Mouse (Mus musculus): Measurements from ENCODE around the gene Sytl3. TPM values are rescaled to one million over a fixed set of nuclear protein-coding genes. Genes with fewer than 3 reads are reported as not detected.

The Sytl3 gene
- polyA plus RNA-seq, 1 experiment from 2014 or later: 1.1 TPM

DNA sequence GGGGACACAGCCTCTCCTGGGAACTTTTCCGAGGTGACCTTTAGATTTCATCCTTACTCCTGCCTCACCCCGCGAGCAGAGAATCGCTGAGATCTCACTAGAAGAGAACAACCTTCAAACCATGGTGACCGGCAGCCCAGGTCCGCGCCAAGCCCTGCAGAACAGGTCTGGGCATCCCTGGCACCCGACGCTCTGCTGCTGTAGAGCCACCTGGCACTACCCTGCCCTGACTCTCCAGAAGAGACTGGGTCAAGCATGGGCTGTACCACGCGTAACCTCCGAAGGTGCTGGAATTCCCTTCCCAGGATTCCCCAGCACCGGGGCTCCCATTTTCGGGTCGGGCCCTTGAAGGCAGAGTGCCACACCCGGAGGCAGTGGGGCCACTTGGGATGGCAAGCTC is 99.0 kb downstream of the Sytl3 start:
- no peak overlapping the region for H3K4me2 ChIP-seq
- H3K4me3 ChIP-seq: no peak overlapping the region
- no peak overlapping the region for H3K9ac ChIP-seq
- H3K9me3 ChIP-seq: no peaks in the 10 kb centered on the region
- H3K27ac ChIP-seq (replicated peaks): no peak overlapping the region
- H3K27me3 ChIP-seq: no peaks in the 10 kb centered on the region
- H3K4me1 ChIP-seq (replicated peaks): peaks cover 7% of the 10 kb centered on the region; the same call in 1 of the 2 replicates
- 93% methylated on average over 16 of the region's 16 CpGs for WGBS
- no peaks in the 10 kb centered on the region; the same call in 1 of the 2 replicates for H3K36me3 ChIP-seq
- no peak for ATAC-seq (ENCODE audit: low read depth)

DNA sequence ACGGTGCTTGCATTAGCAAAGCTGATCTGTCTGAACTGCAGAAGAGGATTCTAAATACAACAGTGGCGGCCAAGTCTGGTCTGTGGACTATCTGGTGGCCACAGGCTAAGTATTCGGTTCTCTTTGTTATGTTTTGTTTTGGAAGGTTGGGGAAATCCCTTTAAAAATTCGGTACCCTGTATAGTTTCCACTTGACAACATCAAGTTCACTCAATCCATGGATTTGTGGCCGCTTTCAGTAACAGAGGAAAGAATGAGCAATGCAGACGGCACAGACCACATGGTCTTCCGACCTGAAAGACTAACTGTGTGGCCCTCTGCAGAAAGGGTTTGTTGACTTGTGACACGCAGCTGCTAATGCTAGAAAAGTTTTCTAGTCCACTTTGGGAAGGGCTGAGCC is 100.0 kb downstream of the Sytl3 start:
- Histone ChIP-seq H3K27ac (replicated peaks) (no peak overlapping the region), H3K9me3 (no peaks in the 10 kb centered on the region), H3K9ac (no peak overlapping the region), H3K4me2 (no peak overlapping the region), H3K4me1 (replicated peaks) (peaks cover 16% of the 10 kb centered on the region), H3K4me3 (no peak overlapping the region), H3K36me3 (no peaks in the 10 kb centered on the region; the same call in 1 of the 2 replicates), H3K27me3 (no peaks in the 10 kb centered on the region)
- 82% methylated on average over 8 of the region's 8 CpGs for WGBS
- no peak for ATAC-seq (ENCODE audit: low read depth)

DNA sequence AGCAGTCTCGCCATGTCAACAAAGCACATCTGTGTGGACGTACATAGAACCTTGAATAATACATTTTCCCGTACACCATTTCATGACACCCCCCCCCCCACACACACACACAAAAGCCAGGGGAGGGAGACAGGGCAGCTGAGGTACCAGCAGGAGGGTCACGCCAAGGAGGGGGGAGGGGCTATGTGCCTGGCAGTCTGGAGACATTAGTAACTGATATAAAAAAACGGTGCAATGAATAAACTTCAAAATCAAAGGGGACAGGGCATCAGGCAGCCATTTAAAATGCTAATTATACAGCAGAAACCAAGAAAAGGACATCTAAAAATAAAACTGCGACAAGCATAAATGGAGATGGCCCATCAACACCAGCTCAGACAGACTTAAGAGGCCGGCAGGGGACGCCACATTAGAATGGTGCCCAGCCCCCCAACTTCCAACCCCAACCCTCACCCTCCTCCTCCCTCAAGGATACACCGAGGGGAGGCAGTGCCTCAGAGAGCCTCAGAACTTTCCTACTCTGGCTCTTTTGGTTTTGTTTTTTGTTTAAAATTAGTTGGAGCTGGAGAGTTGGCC is 100.9 kb downstream of the Sytl3 start:
- ATAC-seq (ENCODE audit: low read depth): no peak
- H3K27me3 ChIP-seq: no peaks in the 10 kb centered on the region
- no peak overlapping the region for H3K4me2 ChIP-seq
- H3K36me3 ChIP-seq: no peaks in the 10 kb centered on the region; the same call in 1 of the 2 replicates
- H3K9me3 ChIP-seq: no peaks in the 10 kb centered on the region
- 37% methylated on average over 9 of the region's 9 CpGs for WGBS
- H3K4me3 ChIP-seq: no peak overlapping the region
- H3K27ac ChIP-seq (replicated peaks): no peak overlapping the region
- H3K9ac ChIP-seq: no peak overlapping the region
- H3K4me1 ChIP-seq (replicated peaks): peaks cover 23% of the 10 kb centered on the region

DNA sequence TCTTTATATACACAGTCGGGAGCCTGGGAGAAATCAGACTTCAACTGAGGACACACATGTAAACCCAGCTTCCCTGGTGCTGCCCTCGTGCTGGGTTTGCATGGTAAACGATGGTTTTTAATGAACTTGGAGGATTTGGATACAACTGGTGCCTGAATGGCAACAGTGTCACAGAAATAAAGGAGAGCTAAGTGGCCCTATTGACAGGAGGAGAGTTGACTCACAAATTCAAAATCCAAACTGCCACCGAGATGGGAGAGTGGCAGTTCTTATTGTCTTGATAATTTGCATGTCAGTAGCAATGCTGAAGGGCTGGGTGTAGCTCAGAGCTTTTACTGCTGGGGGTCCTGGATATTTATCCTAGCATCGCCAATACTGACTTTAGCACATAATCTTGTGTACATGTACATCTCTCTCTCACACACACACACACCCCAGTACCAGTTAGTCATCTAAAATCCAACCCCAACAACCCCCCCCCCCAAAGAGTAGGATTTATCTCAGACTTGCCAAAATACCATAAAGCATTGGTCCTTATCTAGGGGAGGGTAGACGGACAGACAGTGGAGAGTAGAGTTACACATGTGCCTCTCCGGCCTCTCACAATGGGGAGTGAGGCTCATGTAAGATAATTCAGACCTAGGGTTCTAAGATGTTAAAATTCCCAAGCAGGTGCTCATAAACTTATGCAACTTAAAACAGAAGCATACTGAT is 104.8 kb downstream of the Sytl3 start:
- 31% methylated on average over 7 of the region's 7 CpGs for WGBS
- Histone ChIP-seq H3K9ac (no peak overlapping the region), H3K4me3 (no peak overlapping the region), H3K4me1 (replicated peaks) (peaks cover 52% of the 10 kb centered on the region), H3K9me3 (no peaks in the 10 kb centered on the region), H3K36me3 (no peaks in the 10 kb centered on the region), H3K27ac (replicated peaks) (no peak overlapping the region), H3K27me3 (no peaks in the 10 kb centered on the region), H3K4me2 (no peak overlapping the region)
- ATAC-seq (ENCODE audit: low read depth): no peak

DNA sequence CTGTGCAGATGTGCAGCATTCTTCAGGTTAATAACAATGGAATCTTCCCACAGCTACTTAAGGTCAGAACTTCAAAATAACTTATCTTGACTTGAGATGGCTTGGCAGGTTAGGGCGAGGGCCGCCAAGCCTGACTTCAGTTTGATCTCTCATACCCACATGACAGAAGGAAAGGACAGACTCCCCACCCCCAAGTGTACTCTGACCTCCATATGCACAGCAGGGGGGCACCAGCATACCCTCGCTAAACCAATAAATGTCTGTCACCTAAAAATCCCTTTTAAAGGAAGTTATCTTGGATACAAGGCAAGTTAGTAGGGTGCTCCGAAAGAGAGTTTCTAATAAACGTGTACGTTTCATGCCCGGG is 105.3 kb downstream of the Sytl3 start:
- WGBS: 68% methylated on average over 7 of the region's 7 CpGs
- no peak for ATAC-seq (ENCODE audit: low read depth)
- H3K27ac ChIP-seq (replicated peaks): no peak overlapping the region

DNA sequence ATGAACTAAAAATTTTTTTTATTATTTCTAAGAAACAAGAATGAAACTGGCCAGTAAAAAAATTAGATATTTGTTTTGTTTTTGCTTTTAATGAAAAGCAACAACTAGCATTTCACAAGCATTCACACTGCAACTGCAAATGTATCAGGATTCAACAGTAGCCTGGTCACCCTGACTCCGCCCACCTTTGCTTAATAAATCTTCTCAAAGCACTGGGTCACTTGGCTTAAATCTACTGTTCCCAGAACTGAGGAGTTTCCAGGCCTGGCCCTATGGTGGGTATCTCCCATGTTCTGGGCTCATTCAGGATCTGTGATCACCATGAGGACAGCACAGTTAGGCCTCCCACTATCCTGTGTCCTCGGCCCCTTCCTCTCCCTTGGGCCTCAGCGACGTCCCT is 105.8 kb downstream of the Sytl3 start:
- Histone ChIP-seq H3K9ac (no peak overlapping the region), H3K27ac (replicated peaks) (no peak overlapping the region), H3K4me3 (no peak overlapping the region), H3K9me3 (no peaks in the 10 kb centered on the region), H3K4me1 (replicated peaks) (peaks cover 58% of the 10 kb centered on the region), H3K4me2 (no peak overlapping the region), H3K27me3 (no peaks in the 10 kb centered on the region), H3K36me3 (no peaks in the 10 kb centered on the region)
- no peak for ATAC-seq (ENCODE audit: low read depth)
- 76% methylated on average over 4 of the region's 4 CpGs for WGBS

More for the DNA sequence above, 105.3 kb downstream of the Sytl3 start:
- H3K4me1 ChIP-seq (replicated peaks): peaks cover 55% of the 10 kb centered on the region
- no peak overlapping the region for H3K4me2 ChIP-seq
- no peaks in the 10 kb centered on the region for H3K36me3 ChIP-seq
- no peak overlapping the region for H3K9ac ChIP-seq
- H3K4me3 ChIP-seq: no peak overlapping the region
- H3K9me3 ChIP-seq: no peaks in the 10 kb centered on the region
- no peaks in the 10 kb centered on the region for H3K27me3 ChIP-seq

DNA sequence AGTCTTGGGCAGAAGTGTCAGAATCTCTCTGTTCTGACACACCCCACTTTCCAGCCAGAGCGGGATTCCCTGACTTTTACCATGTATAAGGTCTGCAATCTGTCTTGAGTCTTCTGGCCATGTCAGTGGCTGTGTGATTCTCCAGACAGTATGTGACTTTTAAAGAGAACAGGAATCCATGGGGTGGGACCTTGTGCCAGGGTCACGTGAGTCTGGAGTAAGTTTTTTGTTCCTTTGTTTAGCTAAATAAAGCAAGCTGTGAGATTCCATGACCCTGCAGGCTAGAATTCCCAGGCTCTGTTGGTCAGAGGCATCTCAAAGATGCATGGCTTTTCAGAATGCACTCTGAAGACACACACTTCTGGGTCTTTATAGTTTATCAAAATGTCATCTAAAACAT is 107.0 kb downstream of the Sytl3 start:
- ATAC-seq (ENCODE audit: low read depth): no peak
- 19% methylated on average over 2 of the region's 2 CpGs for WGBS

DNA sequence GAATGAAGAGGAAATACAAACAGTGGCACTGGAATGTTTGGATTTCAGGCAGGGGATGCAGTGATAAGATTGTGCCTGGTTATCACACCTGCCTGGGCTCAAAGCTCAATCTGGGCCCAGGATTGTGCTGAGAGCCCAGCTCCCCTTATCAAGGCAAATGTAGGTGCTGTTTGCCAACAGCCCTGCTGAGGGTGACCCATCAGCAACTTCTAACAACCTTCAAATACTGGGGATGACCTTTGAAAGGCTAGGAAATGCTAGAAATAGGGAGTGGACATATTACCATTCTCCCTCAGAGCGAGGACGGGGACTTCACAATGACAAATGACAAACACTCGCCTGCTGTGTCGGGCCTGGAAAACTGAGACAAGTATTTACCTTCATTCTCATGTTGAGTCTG is 107.9 kb downstream of the Sytl3 start:
- Histone ChIP-seq H3K27me3 (no peaks in the 10 kb centered on the region), H3K9ac (no peak overlapping the region)
- WGBS: 67% methylated on average over 4 of the region's 4 CpGs

More for the DNA sequence above, 107.0 kb downstream of the Sytl3 start:
- Histone ChIP-seq H3K4me1 (replicated peaks) (peaks cover 58% of the 10 kb centered on the region), H3K4me2 (no peak overlapping the region), H3K9me3 (no peaks in the 10 kb centered on the region), H3K27ac (replicated peaks) (no peak overlapping the region), H3K27me3 (no peaks in the 10 kb centered on the region), H3K9ac (no peak overlapping the region), H3K36me3 (no peaks in the 10 kb centered on the region), H3K4me3 (no peak overlapping the region)

DNA sequence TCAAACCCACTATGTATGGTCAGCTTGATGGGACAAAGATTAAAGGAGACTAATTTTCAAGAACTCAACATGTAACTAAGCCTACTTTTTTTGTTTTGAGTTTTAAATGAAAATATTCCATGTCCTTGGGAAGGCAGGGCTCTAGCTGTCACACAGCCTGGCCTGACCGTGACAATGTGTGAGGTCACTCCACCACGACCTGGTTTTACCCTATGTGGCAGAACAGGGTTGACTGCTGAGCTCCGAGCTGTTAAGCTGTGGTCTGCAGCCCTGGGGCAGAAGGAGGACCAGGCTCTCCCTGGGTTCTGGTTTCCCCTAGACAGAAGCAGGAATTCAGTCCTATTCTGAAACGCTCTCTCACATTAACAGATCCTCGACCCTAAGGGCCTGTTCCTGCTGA is 108.9 kb downstream of the Sytl3 start:
- 68% methylated on average over 5 of the region's 5 CpGs for WGBS
- H3K9ac ChIP-seq: no peak overlapping the region

More for the DNA sequence above, 107.9 kb downstream of the Sytl3 start:
- Histone ChIP-seq H3K9me3 (no peaks in the 10 kb centered on the region), H3K4me1 (replicated peaks) (peaks cover 58% of the 10 kb centered on the region), H3K36me3 (no peaks in the 10 kb centered on the region), H3K4me3 (no peak overlapping the region), H3K27ac (replicated peaks) (no peak overlapping the region), H3K4me2 (no peak overlapping the region)
- no peak for ATAC-seq (ENCODE audit: low read depth)

DNA sequence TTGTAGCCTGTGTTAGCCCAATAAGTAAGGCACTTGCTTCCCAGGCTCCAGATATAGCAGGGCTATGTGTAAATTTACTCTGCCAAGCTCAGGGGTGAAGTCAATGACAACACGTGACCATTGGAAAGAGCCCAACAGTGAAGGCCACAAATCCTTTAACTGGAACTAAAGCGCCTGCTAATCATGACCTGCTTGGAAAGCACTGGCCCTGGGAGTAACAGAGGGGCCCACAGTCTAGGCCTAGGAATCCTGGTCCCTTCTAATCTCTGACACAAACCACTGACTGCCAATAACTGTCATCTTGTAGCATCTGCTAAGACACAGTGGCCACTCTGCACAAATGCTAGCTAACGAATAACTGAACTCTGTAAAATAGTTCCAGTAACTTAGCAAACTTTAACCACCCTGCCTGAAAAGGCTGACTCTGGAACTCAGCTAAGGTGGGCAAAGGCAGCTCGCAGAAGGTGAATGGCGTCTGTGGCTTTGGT is 109.5 kb downstream of the Sytl3 start:
- WGBS: 85% methylated on average over 5 of the region's 5 CpGs
- no peak for ATAC-seq (ENCODE audit: low read depth)
- no peaks in the 10 kb centered on the region for H3K27me3 ChIP-seq

More for the DNA sequence above, 108.9 kb downstream of the Sytl3 start:
- Histone ChIP-seq H3K4me2 (no peak overlapping the region), H3K4me3 (no peak overlapping the region), H3K9me3 (no peaks in the 10 kb centered on the region), H3K36me3 (no peaks in the 10 kb centered on the region), H3K27me3 (no peaks in the 10 kb centered on the region), H3K4me1 (replicated peaks) (peaks cover 58% of the 10 kb centered on the region), H3K27ac (replicated peaks) (no peak overlapping the region)
- no peak for ATAC-seq (ENCODE audit: low read depth)

DNA sequence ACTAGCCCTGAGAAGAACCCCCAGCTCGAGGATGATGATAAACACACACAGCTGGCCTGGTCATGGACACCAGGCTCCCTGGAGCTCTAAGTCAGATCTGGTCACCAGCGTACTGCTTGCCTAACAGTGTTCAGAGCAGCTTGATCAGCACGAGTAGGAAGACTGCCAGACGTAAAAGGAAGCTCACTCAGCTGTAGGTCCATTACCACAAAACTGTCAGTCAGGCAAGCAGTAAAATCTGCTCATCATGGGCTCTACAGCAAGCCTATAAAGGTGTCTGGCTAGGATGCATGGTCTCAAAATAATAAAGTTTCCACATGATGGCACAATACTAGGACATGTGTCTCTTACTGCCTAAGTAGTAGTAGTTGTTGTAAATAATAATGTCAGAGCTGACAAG is 110.7 kb downstream of the Sytl3 start:
- no peaks in the 10 kb centered on the region for H3K9me3 ChIP-seq
- H3K4me3 ChIP-seq: no peak overlapping the region
- 32% methylated on average over 4 of the region's 4 CpGs for WGBS
- no peaks in the 10 kb centered on the region for H3K36me3 ChIP-seq
- H3K4me1 ChIP-seq (replicated peaks): peaks cover 43% of the 10 kb centered on the region
- H3K27me3 ChIP-seq: no peaks in the 10 kb centered on the region
- no peak overlapping the region for H3K4me2 ChIP-seq
- no peak overlapping the region for H3K9ac ChIP-seq
- H3K27ac ChIP-seq (replicated peaks): peak overlapping the region; percentile 61
- ATAC-seq (ENCODE audit: low read depth): 0 out of 2 replicates have a peak, but pooled peaks have one; percentile 67

More for the DNA sequence above, 109.5 kb downstream of the Sytl3 start:
- H3K4me2 ChIP-seq: no peak overlapping the region
- peaks cover 54% of the 10 kb centered on the region for H3K4me1 ChIP-seq (replicated peaks)
- H3K36me3 ChIP-seq: no peaks in the 10 kb centered on the region
- no peak overlapping the region for H3K4me3 ChIP-seq
- no peaks in the 10 kb centered on the region for H3K9me3 ChIP-seq
- no peak overlapping the region for H3K9ac ChIP-seq
- H3K27ac ChIP-seq (replicated peaks): no peak overlapping the region

DNA sequence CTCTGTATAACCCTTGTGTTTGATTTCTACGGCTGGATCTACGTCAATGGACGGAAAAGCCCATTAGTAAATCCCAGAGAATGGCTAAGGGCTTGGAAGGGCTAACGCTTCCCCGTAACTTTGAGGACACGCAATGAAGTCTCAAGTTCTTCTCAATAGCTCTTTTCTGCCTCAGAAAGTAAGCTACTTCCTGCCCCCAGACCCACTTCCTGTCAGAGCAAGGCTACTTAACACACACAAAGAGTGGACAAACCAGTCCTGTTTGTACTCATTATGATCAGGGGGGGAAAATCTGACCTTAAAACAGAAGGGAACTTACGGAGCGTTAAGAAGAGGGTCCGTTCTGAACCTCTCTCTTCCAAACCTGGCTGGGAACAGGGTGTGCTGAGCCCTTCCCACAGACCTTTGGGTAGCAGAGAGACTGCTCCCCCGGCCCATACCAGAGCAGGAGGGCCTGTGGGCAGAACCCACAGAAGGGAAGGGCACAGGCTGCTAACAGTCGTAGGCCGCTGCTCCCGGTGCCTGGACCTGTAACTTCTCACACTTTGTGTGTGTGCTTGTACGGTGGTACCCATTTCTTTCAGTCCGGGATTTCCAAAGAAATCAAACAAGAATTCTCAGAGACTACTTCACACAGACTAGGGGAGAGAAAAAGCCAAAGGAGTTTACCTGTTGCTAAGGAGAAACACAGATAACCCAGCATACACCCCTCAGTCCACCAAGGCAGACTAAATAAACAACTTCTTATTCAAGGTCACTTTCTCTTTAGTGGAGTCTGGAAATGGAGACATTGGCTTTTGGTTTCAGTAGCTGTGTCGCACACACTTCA is 113.0 kb downstream of the Sytl3 start:
- H3K9me3 ChIP-seq: no peaks in the 10 kb centered on the region
- H3K27me3 ChIP-seq: no peaks in the 10 kb centered on the region
- no peak overlapping the region for H3K27ac ChIP-seq (replicated peaks)
- 75% methylated on average over 16 of the region's 16 CpGs for WGBS
- no peaks in the 10 kb centered on the region for H3K36me3 ChIP-seq
- no peak overlapping the region for H3K4me3 ChIP-seq
- H3K4me2 ChIP-seq: no peak overlapping the region
- ATAC-seq (ENCODE audit: low read depth): no peak
- H3K9ac ChIP-seq: no peak overlapping the region
- peaks cover 39% of the 10 kb centered on the region for H3K4me1 ChIP-seq (replicated peaks)

Data from neural tube, embryonic 13.5 days (tissue).